Mouse (Mus musculus) ovary, adult 18-20 months (tissue): ENCODE data around the gene Hoxb8.

Experiments
- DNase-seq: peaks from one replicate; pipeline ENCODE4 v3.0.0; 2022; ENCODE audit warnings: low spot score, mixed read lengths

Hoxb8 gene

DNA sequence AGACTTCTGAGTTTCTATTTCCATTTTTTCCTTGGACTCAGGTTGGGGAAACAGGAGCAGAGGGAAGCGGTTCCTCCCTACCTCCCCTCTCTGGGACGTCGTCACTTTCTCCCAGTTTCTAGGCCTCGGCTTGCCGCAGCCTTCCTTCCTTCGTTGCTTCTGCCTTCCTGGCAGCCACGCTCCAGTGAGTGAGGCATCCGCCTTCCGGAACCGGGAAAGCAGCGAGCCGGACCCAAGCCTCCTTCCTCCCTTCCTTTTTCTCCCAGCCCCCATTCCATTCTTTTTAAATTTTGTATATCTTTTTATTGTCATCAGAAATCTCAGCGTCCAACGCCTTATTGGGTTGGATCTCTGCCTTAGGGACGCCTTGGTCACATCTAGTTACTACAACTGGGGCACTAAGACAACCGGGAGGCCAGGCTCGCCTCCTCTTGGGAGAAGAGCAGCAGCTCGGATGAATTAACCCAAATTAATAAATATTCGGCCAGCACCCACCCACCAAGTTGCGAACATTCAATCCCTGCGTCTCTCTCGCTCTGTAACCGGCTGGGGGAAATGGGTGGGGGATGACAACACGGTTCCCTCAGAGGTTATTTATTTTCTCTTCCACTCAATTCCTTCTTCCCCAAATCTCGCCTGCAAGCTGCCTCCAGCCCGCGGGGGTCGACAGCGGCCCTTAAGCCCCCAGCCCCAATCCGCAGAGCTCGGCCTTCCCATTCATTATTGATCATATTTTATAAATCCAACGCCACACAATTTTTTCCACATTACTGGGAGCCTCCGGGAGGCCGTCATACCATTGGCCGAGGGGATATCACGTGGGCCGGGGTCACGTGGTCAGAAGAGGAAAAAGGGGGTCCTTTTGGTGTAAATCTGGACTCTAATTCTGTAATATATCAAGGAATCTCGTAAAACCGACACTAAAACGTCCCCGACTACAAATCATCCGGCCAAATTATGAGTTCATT lies 4.3 kb downstream of the Hoxb8 start, which contains the start of gene Hoxb7:
TSS of gene Hoxb7 (plus strand) at position 853 of the 968 bp plus-strand sequence.
- DNase-seq, result no peak

GRCm38 (mm10) chr11:96286739-96287385 lies 5.2 kb downstream of the Hoxb8 start:
- DNase-seq, result no peak

DNA sequence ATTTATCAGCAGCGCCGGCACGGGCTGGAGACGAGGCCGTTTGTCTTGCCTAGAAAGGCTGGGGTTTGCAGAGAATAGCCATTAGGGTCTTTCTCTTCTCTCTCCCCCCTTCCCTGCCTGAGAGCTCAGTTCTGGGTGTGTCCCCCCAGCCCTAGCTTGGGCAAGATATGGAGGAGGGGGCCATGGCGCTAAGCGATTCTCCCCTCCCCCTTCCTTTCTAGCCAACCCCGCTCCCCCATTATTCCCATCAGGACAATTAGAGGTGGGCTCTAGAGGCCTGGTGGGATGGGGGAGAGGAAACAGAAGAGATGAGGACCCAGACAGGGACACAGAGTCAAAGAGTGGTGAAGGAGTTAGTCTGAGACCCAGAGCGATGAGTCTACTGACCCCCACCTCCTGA lies 5.7 kb downstream of the Hoxb8 start:
- DNase-seq, result no peak

GRCm38 (mm10) chr11:96288455-96289221 lies 6.9 kb downstream of the Hoxb8 start:
- no peak for DNase-seq

- DNase-seq, result no peak
Measured at GRCm38 (mm10) chr11:96289293-96289692, 7.6 kb downstream of the Hoxb8 start.

DNA sequence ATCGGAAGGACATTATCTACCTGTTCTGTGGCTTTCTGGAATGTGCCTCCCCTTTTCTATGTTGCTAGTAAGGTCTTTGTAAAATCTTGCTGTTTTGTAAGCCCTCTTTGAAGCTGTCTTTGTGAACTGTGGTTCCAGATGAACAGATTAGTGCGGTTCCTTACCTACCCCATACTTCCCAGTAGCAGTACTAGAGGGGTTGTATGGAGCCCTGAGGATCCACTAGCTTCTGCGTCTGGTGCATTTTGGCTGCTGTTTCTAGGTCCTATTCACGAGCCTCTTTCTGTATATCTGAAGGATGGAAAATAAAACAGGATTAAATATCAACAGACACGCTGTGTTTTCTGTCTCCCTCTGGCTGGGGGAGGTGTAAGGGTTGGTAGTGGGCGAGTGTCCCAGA lies 8.1 kb downstream of the Hoxb8 start:
- no peak for DNase-seq

DNA sequence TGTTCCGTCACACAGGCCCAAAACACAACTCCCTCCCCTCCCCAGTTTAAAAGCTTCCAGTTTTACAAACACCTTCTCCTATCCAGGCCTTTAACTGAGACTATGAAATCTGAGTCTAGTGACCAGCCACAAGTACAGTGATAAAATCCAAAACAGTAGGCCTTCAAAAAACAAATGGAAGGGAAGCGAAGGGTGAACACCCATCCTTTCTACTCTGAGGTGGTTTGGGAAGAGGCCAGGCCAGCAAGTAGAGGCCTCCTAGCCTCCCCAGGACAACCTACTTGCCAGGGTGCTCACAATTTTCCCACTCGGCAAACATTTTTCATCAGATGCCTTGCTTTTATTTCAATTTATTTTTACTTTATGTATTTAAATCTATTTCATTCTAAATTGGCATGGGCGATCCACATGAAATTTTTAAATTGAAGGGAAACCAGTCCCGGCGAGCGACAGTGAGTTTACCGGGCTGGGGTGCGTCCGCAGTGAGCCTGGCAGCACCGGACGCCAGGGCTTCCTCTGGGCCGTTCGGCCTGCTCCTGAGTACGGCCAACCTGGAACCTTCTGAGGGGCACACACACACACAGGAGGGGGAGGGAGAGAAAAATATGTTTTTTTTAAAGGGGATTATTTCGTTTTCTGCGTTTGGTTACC lies 9.1 kb downstream of the Hoxb8 start:
- no peak for DNase-seq

DNA sequence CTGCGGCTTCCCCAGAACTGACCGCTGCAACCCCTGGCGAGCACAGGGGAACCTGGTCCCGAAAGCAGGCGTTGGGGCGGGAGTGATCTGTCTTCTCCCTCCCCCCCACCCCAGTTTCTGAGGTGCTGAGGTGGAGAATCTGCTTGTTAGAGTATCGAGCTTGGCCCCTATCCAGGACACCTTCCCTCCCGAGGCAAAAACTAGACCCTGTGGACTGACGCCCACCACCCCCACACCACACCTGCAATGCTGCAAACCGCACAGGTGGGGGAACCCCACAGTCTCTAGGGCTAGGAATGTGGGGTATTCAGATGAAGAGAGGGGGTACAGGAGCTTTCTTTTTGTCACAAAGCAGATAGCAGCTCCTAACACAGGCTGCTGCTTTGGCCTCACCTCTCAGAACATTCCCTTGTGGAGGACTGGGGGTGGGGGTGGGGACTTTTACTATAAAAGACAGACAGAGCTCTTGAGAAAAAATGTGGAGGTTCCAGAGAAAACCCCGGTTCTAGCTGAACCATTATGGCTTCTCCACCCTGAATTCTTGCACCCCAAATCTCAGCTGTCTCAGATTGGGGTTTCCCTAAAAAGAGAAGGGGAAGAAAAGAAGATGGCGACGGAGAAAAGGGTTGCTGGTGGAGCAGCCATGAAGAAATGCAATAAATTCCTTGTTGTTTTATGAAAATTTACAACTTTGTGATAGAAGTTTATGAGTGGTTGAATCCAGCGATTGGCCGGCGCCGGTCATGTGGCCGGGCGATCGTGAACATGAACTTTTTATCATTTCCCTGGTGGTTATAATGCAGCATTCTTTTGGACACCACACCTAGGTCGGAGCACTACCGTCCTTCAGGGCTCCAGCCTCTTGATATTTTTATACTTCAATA lies 10.2 kb downstream of the Hoxb8 start, which contains the start of gene Hoxb6:
TSS of gene Hoxb6 (plus strand) at position 796 of the 884 bp plus-strand sequence.
- DNase-seq, result no peak

- DNase-seq, result no peak
Measured at GRCm38 (mm10) chr11:96292565-96293301, 11.0 kb downstream of the Hoxb8 start.

DNA sequence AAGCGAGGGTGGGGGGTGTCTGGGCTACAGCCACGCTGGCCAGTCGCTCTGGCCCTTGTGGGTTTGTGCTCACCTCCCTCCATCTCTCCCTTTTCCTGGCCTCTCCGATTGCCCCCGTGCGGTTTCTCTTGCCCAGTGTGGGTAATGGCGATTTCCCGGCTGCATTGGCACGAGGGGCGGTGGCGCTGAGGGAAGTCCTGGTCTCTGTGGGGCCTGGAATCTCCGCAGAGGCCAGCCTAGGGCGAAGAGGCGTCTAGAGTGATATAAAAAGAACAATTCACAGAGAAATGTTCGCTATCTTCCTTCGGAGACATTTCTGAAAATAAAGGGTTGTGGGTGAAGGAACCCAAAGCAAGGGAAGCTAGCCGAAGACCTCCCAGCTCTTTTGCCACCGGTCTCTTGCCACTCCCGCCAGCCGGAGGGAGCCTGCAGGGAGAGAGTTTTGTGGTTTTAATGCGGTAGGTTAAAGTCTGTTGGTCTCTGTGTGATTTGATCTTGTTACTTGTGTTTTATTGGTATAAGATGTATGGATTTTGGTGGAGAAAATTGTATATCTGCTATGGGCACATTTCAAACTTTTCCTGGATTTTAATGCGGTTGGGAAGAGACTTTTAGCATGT lies 11.7 kb downstream of the Hoxb8 start:
- DNase-seq, result no peak

DNA sequence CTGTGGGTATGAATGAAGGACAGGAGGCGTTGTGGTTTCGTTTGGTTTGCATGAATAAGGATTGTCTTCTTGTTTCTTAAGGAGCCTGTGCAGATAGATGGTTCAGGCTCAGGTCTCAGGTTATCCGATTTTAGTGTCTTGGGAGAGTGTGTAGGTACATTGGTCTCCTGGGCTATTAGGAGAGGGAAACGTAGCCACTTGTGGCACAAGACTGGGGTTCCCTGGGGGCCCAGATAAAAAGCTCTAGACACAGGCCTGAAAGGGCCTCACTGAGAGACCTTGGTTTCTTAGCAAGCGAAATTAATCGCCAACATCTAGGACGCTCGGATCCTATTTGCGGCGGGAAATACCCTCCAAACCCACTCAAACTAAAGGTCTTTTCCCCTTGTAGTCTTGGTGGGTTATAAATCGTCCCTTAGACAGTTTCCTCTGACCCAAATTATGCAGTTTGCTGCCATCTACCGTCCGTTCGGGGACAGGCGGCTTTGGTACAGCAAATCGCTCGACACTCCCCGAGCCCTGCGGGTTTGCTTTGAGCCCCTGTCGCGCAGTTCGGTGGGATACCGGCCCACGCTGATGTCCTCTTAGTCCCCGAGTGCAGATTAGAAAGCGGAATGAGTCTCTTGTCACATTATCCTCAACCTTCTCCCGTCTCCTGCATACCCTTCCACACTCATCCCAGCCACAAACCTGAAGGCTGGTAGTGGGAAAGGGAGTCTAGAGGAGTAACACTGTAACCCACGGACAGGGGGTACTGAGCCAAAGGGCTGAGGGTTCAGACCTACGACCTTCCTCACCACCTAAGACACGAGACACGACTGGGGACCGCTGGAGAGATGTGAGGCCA lies 12.8 kb downstream of the Hoxb8 start:
- DNase-seq, result no peak

DNA sequence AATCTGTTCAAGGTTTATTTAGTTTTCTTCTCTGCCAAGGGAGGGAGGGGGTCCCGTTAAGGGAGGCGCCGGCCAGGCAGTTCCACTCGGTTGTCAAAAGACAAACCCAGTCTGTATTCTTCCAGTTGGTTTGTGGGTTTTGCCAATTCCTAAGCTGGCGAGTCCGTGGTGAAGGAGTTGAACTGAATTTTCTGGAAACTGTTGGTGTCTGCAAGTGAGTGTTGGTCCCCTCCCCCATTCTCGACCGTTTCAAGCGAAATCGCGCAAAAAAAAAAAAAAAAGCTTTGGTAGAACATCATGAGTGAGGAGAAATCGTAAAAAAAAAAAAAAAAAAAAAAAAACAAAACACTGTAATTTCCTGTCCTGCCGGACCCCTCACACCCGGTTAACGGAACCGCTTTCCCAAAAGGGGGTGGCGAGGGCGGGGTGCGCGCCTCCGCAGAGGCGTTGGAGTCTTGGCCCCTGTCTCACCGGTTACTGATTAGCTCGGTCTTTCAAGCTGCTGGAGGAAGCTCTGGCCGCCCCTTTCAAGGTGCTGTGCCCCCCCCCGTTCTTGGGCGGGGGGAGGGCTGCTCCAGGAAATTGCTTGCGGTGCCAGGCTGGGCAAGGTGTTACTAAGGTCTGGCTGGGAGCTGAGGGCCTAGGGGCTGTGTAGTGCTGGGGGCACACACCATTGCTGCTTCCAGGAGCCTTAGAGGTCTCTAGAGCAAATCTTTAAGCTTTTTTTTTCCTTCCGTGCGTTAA lies 13.6 kb downstream of the Hoxb8 start:
- DNase-seq, result no peak

DNA sequence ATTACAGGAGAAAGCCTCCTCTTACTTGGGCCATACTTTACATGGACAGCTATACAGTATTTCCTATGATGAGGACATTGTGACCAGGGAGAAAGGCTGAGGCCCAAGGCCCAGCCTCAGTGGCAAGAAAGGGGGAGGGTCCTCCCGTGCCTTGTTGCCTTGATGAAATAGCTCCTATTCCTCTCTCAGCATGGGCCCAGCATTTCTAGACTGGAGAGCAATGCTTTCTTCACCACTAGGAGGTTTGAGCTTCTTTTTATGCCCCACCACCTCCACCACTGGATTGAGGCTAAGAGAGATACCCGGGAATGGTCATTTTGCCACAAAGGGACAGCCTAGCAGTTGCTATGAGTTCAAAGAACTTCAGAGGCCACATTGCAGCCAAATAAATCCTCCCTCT lies 15.3 kb downstream of the Hoxb8 start:
- DNase-seq, result no peak

DNA sequence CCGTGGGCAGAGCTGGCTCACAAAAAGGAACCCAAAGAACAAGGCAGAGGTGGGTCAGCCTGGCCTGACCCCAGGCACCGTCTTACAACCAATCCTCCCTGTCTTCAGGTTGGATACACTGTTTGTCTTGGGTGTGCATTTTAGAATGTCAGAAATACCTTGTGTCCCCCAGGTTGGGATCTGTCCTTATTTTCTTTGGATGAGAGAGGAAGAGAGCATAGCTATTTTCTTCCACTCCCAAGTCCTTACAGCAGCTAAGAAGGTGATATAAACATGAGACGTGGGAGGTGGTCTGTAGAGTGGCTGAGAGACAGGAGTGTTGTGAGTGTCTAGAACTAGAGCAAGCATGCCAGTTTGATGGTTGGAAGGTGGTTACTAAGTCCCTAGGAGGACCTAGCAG lies 15.7 kb downstream of the Hoxb8 start:
- no peak for DNase-seq

GRCm38 (mm10) chr11:96297968-96298635 lies 16.4 kb downstream of the Hoxb8 start:
- DNase-seq, result no peak

- DNase-seq, result no peak
Measured at GRCm38 (mm10) chr11:96298895-96299667, 17.4 kb downstream of the Hoxb8 start.

DNA sequence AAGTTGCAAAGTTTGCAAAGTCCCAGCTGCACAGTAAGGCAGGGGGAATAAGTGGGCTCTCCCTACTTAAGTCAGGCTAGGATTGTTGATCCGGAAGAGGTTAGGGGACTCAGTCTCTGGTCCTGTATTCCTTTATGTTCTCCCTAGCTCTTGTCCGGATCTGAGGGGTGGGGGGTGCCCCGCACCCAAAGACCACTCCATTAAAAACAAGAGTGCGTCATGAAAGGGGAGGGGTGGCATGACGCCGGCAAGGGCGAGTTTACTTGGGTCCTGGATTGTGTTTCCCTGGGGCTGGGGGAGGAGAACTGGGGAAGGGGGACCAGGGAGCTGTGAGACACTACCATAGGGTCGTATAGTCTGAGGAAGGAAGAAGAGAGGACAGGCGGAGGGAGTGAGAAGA lies 18.1 kb downstream of the Hoxb8 start:
- DNase-seq, result no peak
